Mouse (Mus musculus) adrenal gland, postnatal 25 days (tissue): Measurements from ENCODE around the gene Srp68. TPM values are rescaled to one million over a fixed set of nuclear protein-coding genes. Genes with fewer than 3 reads are reported as not detected.
"Not testable (repeated sequence)": the region's sequence is repeated elsewhere in the genome, so short reads cannot be mapped to it uniquely, and the experiment has no call there.

ENCODE experiments used
- DNase-seq: peaks from one replicate; pipeline ENCODE4 v3.0.0; 2021; ENCODE audit warnings: mixed read lengths
- total RNA-seq: library from RNA; stranded (reverse); gene quantifications from 2 replicates; pipeline ENCODE4 v1.2.3, GENCODE M21; 2021

Srp68 gene
- total RNA-seq, 1 experiment from 2014 or later, result 70.9 TPM

- no peak for DNase-seq
Observed at GRCm38 (mm10) chr11:116282912-116283521, 9.0 kb upstream of the Srp68 start.

- DNase-seq, result no peak
Observed at GRCm38 (mm10) chr11:116282089-116282488, 8.1 kb upstream of the Srp68 start.

- DNase-seq, result no peak
Observed at GRCm38 (mm10) chr11:116281671-116282070, 7.7 kb upstream of the Srp68 start.

DNA sequence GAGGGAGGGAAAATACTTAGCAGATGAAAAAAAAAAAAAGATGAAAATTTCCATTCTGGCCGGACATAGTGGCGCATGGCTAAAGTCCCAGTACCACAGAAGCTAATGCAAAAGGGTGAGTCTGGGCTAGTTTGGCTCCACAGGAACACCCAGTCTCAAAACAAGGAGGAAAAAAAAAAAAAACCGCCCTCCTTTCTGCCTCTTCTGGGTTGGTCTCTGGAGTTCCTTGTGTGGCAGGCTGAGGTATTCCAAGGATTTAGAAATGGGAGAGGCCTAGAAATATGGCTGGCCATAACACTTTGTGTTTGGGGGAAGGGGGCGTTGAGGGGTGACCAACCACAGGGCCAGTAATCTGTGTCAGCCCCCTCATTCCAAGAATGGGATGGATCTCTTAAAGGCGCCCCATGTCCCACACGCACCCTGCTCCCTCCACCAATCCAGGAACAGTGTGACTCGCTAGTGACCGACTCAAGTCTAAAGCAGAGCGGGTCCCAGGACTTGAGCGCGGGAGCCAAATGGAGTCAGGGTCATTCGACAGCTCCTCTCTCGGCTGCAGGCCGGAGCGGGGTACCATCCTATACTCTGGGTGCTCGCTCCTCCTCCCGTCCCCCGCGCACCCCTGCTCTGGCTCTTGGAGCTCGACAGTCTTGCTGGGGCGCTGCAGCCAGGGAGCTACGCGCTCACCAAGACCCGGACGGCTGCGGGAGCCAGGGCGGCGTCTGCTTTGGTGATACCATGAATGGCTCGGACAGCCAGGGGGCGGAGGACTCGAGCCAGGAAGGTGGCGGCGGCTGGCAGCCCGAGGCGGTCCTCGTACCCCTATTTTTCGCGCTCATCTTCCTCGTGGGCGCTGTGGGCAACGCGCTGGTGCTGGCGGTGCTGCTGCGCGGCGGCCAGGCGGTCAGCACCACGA is 7.0 kb upstream of the Srp68 start, which contains the start of gene Galr2:
Galr2 (plus strand) TSS at position 189 of the 913 bp plus-strand sequence.
- no peak for DNase-seq

DNA sequence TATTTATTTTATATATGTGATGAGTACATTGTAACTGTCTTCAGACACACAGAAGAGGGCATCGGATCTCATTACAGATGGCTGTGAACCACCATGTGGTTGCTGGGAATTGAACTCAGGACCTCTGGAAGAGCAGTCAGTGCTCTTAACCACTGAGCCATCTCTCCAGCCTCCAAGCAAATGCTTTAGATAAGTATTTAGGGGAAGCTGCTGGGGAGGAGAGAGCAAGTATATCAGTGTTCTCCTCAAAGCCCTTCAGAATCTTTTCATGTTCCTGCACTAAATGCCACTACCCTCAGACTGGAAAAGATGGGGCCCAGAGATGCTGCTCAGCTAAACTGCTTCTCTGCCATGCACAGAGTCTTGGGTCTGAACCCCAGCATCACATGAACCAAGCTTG is 3.2 kb upstream of the Srp68 start:
- DNase-seq, result not testable (repeated sequence)

DNA sequence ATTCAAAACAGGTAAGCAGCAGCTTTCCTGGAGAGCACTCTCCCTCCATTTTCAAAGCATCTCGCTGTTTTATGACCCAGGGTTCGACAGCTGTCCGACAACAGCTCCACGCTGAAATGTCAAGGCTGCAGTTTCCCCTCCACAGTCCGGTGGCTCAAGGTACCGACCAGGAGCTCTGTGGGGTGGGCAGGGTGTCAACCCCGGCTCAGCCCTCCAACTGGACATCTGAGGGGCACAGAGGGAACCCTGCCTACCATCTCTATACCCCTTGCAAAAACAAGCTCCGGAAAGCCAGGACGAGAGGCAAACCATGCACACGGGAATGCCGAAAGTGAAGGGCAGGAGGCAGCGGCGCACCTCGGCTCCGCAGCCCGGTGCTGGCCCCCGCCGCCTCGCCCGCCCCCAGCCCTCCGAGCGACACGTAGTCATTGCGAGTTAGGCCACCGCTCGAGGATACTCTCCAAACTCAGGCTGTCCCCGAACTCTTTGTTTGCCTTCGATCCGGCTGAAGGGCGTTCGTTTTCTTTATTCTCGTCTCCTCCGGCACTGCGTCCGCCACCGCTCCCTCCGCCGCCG is 460 bp downstream of the Srp68 start:
- DNase-seq, result no peak

DNA sequence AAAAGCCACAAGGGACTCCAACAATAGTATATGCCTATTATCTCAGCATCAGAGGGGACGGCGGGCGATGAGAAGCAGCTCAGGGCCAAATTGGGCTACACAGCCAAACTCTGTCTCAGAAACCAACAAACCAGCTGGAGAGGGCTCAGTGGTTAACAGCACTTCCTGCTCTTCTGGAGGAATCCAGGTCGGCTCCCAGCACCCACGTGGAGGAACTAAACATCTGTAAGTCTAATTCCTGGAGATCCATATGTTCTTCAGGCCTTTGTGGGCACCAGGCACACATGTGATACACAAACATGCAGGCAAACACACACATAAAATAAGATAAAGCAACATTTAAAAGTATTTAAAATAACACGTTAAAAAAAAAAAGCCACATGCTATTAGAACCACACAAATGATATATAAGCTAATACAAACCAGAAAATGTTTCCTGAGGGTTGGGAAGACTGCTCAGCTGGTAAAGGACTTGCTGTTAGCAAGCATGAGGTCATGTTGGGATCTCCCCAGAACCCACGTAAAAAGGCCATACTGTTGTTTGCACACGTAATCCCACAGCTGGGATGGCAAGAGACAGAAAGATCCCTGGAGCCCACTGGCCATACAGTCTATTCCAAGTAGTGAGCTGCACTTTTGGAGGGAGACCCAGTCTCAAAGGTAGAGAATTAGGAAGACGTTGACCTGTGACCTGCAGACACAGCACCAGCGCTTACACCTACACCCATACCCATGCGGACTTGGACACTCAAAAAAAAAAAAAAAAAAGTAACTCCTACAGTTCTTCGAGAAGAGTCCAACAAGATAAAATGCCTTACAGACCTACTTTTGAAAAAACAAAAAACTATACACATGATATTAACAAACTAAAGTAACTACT is 1.2 kb downstream of the Srp68 start:
- DNase-seq, result no peak

- DNase-seq, result no peak
Observed at GRCm38 (mm10) chr11:116269560-116269959, 4.5 kb downstream of the Srp68 start.

DNA sequence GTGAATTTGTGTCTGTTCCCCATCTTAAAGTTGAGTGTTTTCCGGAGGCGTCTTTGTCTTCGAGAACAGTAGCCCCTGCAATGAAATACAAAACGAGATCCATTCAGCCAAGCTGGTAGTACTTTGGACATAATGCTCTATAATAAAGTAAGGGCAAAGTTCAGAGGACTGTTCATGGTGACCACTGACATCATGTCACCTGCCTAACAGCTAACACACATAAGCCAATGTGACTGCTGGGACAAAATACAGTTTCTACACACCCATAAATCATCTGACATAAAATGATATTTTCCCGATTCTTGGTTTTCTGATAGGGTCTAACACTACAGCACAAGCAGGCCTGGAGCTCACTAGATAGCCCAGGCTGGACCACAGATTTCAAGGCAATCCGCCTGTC is 5.7 kb downstream of the Srp68 start:
- DNase-seq, result no peak

GRCm38 (mm10) chr11:116267637-116268036 is 6.4 kb downstream of the Srp68 start:
- no peak for DNase-seq

GRCm38 (mm10) chr11:116265850-116266249 is 8.2 kb downstream of the Srp68 start:
- DNase-seq, result no peak

GRCm38 (mm10) chr11:116265352-116265751 is 8.7 kb downstream of the Srp68 start:
- DNase-seq, result no peak

- no peak for DNase-seq
Observed at GRCm38 (mm10) chr11:116260259-116260658, 13.8 kb downstream of the Srp68 start.

DNA sequence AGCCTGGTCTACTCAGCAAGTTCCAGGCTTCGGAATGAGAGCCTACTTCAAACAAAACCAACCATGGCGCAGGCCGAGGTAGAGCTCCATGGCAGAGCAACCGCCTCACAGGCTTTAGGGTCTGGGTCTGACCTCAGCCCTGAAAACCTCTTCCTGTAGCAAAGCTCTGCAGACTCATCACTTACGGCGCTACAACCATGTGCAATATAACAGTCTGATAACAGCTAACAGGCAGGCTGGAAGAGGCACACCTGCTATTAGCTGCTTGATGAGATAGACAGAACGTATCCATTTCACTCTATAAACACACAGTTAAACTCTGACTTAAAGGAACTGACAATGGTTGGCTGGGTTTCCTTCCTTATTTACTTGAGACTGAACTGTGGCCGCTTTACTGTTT is 14.6 kb downstream of the Srp68 start:
- no peak for DNase-seq

GRCm38 (mm10) chr11:116255982-116256675 is 17.9 kb downstream of the Srp68 start:
- DNase-seq, result no peak

GRCm38 (mm10) chr11:116255090-116255981 is 18.7 kb downstream of the Srp68 start:
- DNase-seq, result no peak

- DNase-seq, result no peak
Observed at GRCm38 (mm10) chr11:116254627-116255026, 19.4 kb downstream of the Srp68 start.

GRCm38 (mm10) chr11:116253076-116253600 is 20.9 kb downstream of the Srp68 start:
- DNase-seq, result no peak

GRCm38 (mm10) chr11:116250898-116251297 is 23.1 kb downstream of the Srp68 start:
- no peak for DNase-seq
